Mouse (Mus musculus): ENCODE measurements around the gene Lamb3.

Gene Lamb3

DNA sequence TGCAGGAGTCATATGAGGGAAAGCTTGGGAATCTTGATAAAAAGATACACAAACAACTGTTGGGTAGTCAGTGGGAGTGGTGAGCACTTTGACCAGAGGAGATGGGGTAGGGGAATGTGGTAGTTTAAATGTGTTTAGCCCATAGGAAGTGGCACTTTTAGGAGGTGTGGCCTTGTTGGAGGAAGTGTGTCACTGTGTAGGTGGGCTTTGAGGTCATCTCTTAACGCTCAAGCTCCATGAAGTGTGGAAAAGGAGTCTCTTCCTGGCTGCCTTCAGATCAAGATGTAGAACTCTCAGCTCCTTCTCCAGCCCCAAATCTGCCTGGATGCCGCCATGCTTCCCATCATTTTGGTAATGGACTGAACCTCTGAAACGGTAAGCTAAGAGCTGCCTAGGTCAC, at the start of gene Lamb3:
Lamb3 (plus strand) TSS at position 197 of the 400 bp plus-strand sequence.
- no peak for DNase-seq

DNA sequence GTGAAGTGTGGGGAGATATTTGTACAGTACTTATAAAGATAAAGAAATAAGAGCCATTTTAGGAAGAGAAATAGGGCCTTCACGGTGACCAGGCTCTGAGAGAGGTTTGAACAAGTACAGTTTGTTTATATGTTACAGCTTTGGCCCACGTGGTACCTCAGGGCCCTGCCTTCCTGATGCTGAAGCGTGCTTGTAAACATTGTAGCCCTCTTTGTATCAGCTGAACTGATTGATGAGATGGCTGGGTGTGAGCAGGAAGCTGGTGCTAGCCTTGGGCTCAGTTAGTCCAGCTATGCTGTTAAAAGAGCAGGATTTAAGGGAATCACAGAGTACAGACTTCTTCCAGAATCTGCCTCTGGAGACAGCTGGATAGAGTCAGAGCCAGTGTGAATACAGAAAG, 48.3 kb upstream of the Lamb3 start:
- no peak for DNase-seq

DNA sequence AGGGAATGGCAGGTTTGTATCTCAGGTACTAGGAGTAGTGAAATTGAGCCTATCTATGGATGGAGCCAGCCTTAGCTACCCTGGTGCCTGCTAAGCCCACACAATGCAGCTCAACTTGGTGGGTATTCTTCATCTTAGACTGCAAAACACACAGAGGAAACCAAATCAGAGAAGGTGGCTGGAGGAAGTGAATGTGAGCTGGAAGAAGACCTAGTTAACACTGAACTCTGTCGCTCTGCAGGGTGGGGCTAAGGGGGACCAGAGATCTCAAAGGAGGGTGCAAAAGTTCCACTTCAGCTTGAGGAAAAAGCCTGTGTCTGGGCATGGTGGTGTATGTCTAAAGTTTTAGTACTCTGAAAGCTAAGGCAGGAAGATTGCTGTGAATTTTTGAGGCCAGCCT, 47.9 kb upstream of the Lamb3 start:
- no peak for DNase-seq

DNA sequence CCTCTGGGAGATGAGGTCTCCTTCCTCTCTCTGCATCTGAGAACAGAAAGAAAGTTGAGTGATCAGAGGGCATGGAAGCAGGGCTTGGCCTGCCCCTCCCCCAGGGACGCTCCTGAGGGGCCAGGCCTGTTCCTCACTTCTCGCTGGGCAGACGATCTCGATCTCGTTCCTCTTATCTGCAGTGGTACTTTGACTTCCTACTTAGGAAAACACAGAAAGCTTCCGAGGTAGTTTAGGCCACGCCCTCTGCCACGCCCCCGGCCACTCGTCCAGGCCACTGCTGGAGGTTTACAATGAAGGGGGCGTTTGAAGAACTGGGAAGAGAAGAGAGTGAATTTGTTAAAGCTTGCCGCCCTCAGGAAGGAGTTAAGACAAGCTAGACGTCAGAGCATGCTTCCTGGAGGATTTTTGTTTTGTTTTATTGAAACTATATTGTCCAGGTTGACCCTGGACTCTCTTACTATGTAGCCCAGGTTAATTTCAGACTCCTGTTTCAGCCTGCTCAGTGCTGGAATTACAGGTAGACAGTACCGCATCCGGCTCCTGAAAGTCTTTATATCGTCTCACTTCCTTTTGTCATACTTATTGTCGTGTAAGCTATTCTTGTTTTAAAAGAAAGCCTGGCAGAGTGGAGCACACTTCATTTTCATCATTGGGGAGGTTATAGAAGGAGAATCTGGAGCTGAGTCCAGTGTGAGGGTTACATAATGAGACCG, 47.0 kb upstream of the Lamb3 start:
- peak; percentile 71 for DNase-seq

- DNase-seq = no peak
Measured at GRCm38 (mm10) chr1:193167746-193168145, 39.8 kb upstream of the Lamb3 start, which contains the start of gene A130010J15Rik. A130010J15Rik (plus strand) TSS chr1:193168046.

GRCm38 (mm10) chr1:193169228-193169627, 38.3 kb upstream of the Lamb3 start:
- DNase-seq = no peak

- peak; percentile 32 for DNase-seq
Measured at GRCm38 (mm10) chr1:193169856-193170255, 37.6 kb upstream of the Lamb3 start.

DNA sequence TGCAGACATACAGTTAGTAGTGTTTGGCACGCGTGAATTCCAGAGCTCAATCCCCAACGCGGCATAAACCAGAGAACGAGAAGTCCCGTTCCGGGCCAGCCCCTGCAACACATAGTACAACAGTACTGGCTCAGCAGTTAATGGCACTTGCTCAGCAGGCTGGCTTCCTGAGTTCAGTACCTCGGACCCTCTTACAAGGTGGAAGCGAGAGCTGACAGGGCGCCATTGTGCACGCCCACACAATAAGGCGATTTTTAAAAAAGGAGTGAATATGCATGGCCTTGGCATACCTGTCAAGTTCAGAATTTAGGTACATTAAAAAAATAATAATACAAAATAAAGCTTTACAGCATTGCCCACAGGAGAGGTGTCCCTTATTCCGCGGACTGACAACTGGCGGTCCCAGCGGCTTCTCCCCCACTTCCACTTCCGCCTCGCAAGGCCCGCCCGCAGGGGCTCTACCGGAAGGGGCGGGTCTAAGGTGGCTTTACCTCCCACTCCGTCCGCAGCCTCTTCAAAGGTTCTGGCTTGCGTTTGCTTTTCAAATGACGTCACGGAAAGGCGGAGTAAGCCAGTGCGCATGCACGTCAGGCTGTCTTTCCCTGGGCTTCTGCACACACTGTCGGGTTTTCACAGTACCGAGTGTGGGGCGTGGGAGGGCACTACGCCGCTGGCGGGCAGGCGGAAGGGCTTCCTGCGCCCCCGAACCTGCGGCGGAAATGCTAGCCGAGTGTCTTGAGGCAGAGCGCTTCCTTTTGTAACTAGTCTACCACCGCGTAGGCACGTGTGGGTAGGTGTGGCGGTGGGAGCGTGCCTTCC, 34.3 kb upstream of the Lamb3 start:
- peak; percentile 96 for DNase-seq

DNA sequence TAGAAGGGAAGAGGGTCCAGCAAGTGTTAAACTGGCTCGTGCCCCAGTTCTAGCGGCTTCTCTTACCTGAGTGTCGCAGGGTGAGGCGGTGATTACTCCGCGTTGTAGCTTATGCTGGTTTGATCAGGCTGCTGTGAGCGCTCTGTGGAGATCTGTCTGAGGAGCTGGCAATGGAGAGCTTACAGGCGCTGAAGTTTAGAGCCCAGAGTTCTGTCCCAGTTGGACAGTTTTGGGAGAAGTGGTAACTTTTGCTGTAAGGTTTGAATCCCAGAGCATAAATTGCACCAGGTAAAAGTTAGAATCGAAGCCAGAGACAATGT, 33.7 kb upstream of the Lamb3 start:
- no peak for DNase-seq

GRCm38 (mm10) chr1:193174143-193174733, 33.3 kb upstream of the Lamb3 start:
- DNase-seq = no peak

- no peak for DNase-seq
Measured at GRCm38 (mm10) chr1:193181104-193181503, 26.4 kb upstream of the Lamb3 start.

- no peak for DNase-seq
Measured at GRCm38 (mm10) chr1:193188257-193188656, 19.2 kb upstream of the Lamb3 start.

GRCm38 (mm10) chr1:193189151-193189621, 18.3 kb upstream of the Lamb3 start:
- DNase-seq = peak; percentile 52

- no peak for DNase-seq
Measured at GRCm38 (mm10) chr1:193189771-193190170, 17.7 kb upstream of the Lamb3 start.

DNA sequence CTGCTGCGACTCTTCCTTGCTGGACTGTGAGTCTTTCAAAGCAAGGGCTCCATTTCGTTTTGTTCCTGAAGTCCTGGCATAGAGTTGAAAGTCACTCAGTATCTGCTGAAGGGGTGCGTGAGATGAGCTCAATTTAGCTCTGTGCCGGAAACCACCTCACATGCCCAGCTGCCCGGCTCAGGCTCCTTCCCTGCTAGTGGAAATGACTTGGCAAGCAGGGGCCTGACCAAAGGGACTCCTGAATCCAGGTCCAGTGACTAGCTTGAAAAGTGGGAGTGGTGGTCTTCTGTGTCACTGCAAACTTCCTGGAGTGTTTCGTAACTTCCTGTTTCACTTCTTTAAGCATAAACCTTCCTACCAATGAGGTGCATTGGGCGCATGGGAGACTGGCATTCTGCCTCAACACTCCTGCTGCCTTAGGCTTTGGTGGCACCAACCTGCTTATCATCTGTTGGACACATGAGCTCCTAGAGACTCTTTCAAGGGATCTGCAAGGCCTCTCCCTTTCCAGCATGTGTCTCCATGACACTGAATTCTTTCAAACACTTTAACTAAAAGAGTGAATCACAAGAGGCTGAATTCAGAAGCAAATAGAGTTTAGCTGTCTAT, 15.7 kb upstream of the Lamb3 start:
- no peak for DNase-seq

- DNase-seq = no peak
Measured at GRCm38 (mm10) chr1:193194416-193195140, 12.9 kb upstream of the Lamb3 start.

DNA sequence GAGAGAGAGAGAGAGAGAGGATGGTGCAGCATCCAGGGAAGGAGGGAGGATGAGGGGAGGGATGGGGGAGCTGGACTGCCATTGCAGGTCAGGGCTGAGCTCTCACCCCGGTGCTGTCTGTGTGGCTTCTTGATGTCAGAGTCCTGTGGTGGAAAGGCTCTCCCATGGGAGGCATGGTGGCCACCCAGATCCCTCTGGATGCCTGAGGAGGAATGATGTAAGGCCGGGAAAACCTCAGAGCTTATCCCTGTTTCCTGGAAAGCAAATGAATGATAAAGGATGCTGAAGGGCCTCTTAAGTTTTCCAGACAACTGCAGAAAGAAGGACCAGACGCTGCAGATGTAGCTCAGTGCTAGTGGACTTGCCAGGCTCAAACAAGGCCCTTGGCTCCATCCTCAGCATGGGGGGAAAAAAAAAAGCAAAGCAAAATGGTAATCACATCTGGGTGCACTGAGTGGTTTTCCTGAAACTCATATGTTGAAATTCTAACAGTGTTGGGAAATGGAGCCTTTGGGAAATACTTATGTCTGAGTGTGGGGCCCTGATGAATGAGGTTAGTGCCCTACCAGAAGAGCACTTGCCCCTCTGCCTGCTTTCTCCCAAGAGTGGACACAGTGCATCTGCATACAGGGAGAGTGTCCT, 12.2 kb upstream of the Lamb3 start:
- no peak for DNase-seq

- no peak for DNase-seq
Measured at GRCm38 (mm10) chr1:193197494-193198205, 9.8 kb upstream of the Lamb3 start.

DNA sequence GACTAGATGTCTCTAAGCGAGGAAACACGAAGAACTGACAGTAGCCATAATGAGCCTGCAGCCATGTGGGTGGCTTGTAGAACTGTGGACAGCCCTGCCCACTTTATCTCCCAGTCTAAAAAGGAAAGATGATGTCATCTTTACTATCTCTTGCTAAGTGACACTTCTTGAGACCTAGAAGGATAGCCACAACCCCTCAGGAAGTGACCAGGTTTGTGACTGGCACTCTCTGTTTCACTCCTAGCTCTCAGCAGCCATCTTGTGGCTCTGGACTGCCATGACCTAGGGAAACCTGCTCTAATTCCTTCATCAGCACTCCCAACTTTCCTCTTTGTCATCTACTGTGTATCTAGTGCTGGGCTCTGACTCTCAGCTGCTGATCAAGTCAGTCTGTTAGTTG, 9.2 kb upstream of the Lamb3 start:
- no peak for DNase-seq

DNA sequence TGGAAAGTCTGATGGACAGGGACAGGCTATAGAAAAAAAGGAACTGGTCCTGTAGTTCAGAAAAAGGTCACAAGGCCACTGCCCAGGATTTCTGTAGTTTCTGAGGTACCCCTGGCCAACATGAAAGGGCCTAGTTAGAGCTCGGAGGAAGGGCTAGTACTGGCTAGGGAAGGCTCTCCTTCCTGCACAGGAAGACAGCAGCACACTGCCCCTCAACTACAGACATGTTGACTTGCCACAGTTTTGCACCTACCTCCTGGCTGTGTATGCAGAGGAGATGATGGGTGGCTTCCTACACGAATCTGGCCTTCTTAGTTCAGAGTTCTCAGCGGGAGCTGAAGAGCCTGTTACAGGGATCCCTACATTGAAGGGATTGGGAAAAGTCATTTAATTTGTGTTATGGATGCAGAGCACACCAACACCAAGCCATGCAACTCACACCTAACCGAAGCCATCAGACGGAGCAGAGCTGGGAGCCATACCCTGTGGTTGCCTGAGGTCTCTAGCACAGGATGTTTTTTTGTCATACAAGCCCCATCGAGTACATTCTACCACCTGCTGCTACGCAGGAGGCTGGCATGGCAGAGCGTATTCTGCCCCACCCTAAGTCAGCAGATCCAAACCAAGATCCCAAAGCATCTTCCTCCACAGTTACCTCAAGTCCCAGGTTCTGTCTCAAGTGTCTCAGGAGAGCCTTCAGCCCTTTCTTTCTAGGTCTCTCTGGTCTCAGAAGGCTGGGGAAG, 6.7 kb upstream of the Lamb3 start:
- DNase-seq = no peak

GRCm38 (mm10) chr1:193201383-193201778, 6.1 kb upstream of the Lamb3 start, which contains the start of gene Traf3ip3:
Traf3ip3 (minus strand) TSS chr1:193201703.
- peak; percentile 28 for DNase-seq

Measured in lung, postnatal 14 days (tissue).